Mouse (Mus musculus) kidney, embryonic 15.5 days (tissue): ENCODE measurements around the gene Ndufb10. TPM values are rescaled to one million over a fixed set of nuclear protein-coding genes. Genes with fewer than 3 reads are reported as not detected.
"Not testable (repeated sequence)": the region's sequence is repeated elsewhere in the genome, so short reads cannot be mapped to it uniquely, and the experiment has no call there.

Experiments used
- ATAC-seq: fragments of 200-750 bp; cut with Nextera tagmentation; replicated peaks from 2 replicates; pipeline ENCODE4 v1.8.0; 2017; ENCODE audit warnings: moderate TSS enrichment; ENCODE audit not compliant: low FRiP score
- H3K27ac ChIP-seq: fragments of 300-500 bp; sonication (generic); 2 replicates; pipeline ENCODE4 v1.5.1; 2015; ENCODE audit warnings: mild to moderate bottlenecking, inconsistent platforms
- H3K27me3 ChIP-seq: fragments of 300-500 bp; sonication (generic); 2 replicates; pipeline ENCODE4 v1.6.1; 2015; ENCODE audit warnings: inconsistent platforms
- H3K36me3 ChIP-seq: fragments of 300-500 bp; sonication (generic); 2 replicates; pipeline ENCODE4 v1.6.1; 2015; ENCODE audit warnings: inconsistent platforms
- H3K4me1 ChIP-seq: fragments of 300-500 bp; sonication (generic); 2 replicates; pipeline ENCODE4 v1.6.1; 2015; ENCODE audit warnings: inconsistent platforms
- H3K4me2 ChIP-seq: fragments of 300-500 bp; sonication (generic); 2 replicates; pipeline ENCODE4 v1.6.1; 2015; ENCODE audit warnings: moderate library complexity, mild to moderate bottlenecking, inconsistent platforms
- H3K4me3 ChIP-seq: fragments of 300-500 bp; sonication (generic); replicated peaks from 2 replicates; pipeline ENCODE4 v1.5.1; 2015; ENCODE audit warnings: mild to moderate bottlenecking, inconsistent platforms
- H3K9ac ChIP-seq: fragments of 300-500 bp; sonication (generic); 2 replicates; pipeline ENCODE4 v1.6.1; 2015; ENCODE audit warnings: mild to moderate bottlenecking, inconsistent platforms
- H3K9me3 ChIP-seq: fragments of 300-500 bp; sonication (generic); replicated peaks from 2 replicates; pipeline ENCODE4 v1.6.1; 2016; ENCODE audit warnings: inconsistent platforms
- WGBS: fragments of 180-500 bp; shearing (Covaris S2); methylation state at CpG from one replicate; pipeline ENCODE4 v1.1.7; 2015; ENCODE audit warnings: mixed read lengths; 5-methylcytosine and 5-hydroxymethylcytosine counted together
- polyA plus RNA-seq: library from polyadenylated mRNA; unstranded; fragments of >200 nt; fragmentation: Nextera tagmentation; extraction: Ambion mirVana; gene quantifications from 2 replicates; pipeline ENCODE4 v1.2.1, GENCODE M21; 2015

The Ndufb10 gene
- polyA plus RNA-seq, 1 experiment from 2014 or later: 238 TPM

- Histone ChIP-seq H3K27ac (no peak overlapping the region), H3K36me3 (no peaks in the 10 kb centered on the region), H3K4me1 (peaks cover 13% of the 10 kb centered on the region), H3K9me3 (no peaks in the 10 kb centered on the region), H3K4me2 (no peak overlapping the region), H3K27me3 (no peaks in the 10 kb centered on the region), H3K4me3 (no peak overlapping the region), H3K9ac (no peak overlapping the region)
- WGBS: 77% methylated on average over 12 of the region's 12 CpGs
- ATAC-seq: no peak
Observed at GRCm38 (mm10) chr17:24732233-24732935, 8.1 kb upstream of the Ndufb10 start.

DNA sequence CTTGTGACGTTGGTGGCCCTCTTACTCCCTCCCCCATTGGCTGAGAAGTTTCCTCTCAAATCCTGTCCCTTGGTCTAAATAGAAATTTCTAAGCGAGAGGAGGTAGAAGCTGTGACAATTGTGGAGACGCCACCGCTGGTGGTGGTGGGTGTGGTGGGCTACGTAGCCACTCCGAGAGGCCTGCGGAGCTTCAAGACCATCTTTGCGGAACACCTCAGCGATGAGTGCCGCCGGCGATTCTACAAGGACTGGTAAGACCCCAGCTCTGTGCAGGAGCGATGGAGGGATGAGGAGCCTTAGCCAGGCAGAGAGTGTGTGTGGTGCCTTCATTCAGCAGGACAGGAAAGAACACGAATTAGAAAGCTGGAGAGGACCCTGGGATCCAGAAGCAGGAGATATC, 6.5 kb upstream of the Ndufb10 start:
- 84% methylated on average over 14 of the region's 14 CpGs for WGBS
- Histone ChIP-seq H3K9ac (no peak overlapping the region), H3K27ac (no peak overlapping the region), H3K4me3 (no peak overlapping the region), H3K27me3 (no peaks in the 10 kb centered on the region), H3K4me1 (peaks cover 2% of the 10 kb centered on the region), H3K9me3 (no peaks in the 10 kb centered on the region), H3K4me2 (no peak overlapping the region), H3K36me3 (no peaks in the 10 kb centered on the region)
- ATAC-seq: no peak

DNA sequence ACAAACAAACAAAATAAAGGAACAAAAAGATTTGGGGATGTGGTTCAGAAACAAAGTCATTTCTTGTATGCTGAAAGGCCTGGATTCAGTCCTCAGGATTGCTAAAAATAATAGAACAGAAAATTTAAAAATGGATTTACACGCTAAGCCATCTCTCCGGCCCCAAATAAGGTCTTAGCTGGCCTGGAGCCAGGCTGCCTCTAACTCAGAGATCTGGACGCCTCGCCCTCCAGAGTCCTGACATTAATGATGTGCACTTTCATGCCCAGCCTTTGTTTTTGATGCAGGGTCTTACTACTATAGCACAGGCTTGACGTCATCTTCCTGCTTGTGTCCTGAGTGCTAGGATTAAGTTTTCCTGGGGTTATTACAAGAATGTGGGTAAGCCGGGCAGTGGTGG, 4.8 kb upstream of the Ndufb10 start:
- H3K9me3 ChIP-seq: no peaks in the 10 kb centered on the region
- H3K9ac ChIP-seq: no peak overlapping the region
- no peak overlapping the region for H3K4me2 ChIP-seq
- H3K4me1 ChIP-seq: no peaks in the 10 kb centered on the region
- no peaks in the 10 kb centered on the region for H3K36me3 ChIP-seq
- WGBS: 78% methylated on average over 6 of the region's 6 CpGs
- H3K27ac ChIP-seq: no peak overlapping the region
- H3K4me3 ChIP-seq: no peak overlapping the region
- ATAC-seq: no peak
- no peaks in the 10 kb centered on the region for H3K27me3 ChIP-seq

GRCm38 (mm10) chr17:24728184-24728583, 3.9 kb upstream of the Ndufb10 start:
- ATAC-seq: no peak
- H3K4me3 ChIP-seq: no peak overlapping the region
- H3K36me3 ChIP-seq: no peaks in the 10 kb centered on the region
- no peak overlapping the region for H3K4me2 ChIP-seq
- H3K4me1 ChIP-seq: peaks cover 5% of the 10 kb centered on the region
- WGBS: 71% methylated on average over 17 of the region's 17 CpGs
- no peaks in the 10 kb centered on the region for H3K27me3 ChIP-seq
- H3K9me3 ChIP-seq: no peaks in the 10 kb centered on the region
- no peak overlapping the region for H3K9ac ChIP-seq
- no peak overlapping the region for H3K27ac ChIP-seq

DNA sequence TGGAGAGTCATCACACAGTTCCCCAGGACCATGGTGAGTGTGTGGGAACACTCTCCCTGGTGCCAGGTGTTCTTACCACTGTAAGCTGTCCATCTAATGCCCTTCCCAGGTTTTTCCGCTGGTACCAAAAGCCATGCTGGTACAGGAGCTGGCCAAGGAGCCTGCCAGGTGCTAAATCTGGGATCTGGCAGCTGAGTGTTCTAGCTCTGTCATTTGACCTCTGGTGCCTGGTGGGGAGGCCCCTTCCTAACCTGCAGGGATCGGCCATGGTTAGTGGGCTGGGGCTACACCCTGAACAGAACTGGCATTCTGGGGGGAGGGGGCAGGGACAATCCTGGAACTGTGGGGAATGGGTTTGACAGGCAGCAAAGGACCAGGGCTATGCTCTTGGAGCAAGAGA, 3.3 kb upstream of the Ndufb10 start, which contains the start of gene Rpl3l:
Gene Rpl3l (plus strand): TSS at position 203 of the 400 bp plus-strand sequence.
- H3K27ac ChIP-seq: no peak within 1 kb of the TSS
- H3K9me3 ChIP-seq: no peaks in the 10 kb centered on the region
- 60% methylated on average over 2 of the region's 2 CpGs for WGBS
- no peaks in the 10 kb centered on the region for H3K27me3 ChIP-seq
- no peak within 1 kb of the TSS for H3K9ac ChIP-seq
- ATAC-seq: no peak
- H3K36me3 ChIP-seq: peaks cover 1% of the 10 kb centered on the region; the same call in 1 of the 2 replicates
- H3K4me3 ChIP-seq: no peak within 1 kb of the TSS
- no peak within 1 kb of the TSS for H3K4me2 ChIP-seq
- H3K4me1 ChIP-seq: peaks cover 10% of the 10 kb centered on the region

GRCm38 (mm10) chr17:24725637-24726390, 1.5 kb upstream of the Ndufb10 start:
- Histone ChIP-seq H3K27ac (no peak overlapping the region), H3K36me3 (peaks cover 16% of the 10 kb centered on the region), H3K4me3 (no peak overlapping the region), H3K4me1 (peaks cover 26% of the 10 kb centered on the region), H3K27me3 (no peaks in the 10 kb centered on the region), H3K9ac (no peak overlapping the region), H3K9me3 (no peaks in the 10 kb centered on the region), H3K4me2 (no peak overlapping the region)
- no peak for ATAC-seq
- 74% methylated on average over 3 of the region's 3 CpGs for WGBS

GRCm38 (mm10) chr17:24723881-24724180, 447 bp downstream of the Ndufb10 start:
- peak overlapping the region; percentile 98 for H3K4me3 ChIP-seq
- no peaks in the 10 kb centered on the region for H3K9me3 ChIP-seq
- H3K27ac ChIP-seq: peak overlapping the region; percentile 92
- H3K4me2 ChIP-seq: peak overlapping the region; percentile 70
- under 1% methylated on average over 15 of the region's 15 CpGs for WGBS
- peaks cover 29% of the 10 kb centered on the region for H3K4me1 ChIP-seq
- peak; percentile 5; the same call in 1 of the 2 replicates for ATAC-seq
- H3K36me3 ChIP-seq: peaks cover 17% of the 10 kb centered on the region
- peak overlapping the region; percentile 91 for H3K9ac ChIP-seq
- H3K27me3 ChIP-seq: no peaks in the 10 kb centered on the region

DNA sequence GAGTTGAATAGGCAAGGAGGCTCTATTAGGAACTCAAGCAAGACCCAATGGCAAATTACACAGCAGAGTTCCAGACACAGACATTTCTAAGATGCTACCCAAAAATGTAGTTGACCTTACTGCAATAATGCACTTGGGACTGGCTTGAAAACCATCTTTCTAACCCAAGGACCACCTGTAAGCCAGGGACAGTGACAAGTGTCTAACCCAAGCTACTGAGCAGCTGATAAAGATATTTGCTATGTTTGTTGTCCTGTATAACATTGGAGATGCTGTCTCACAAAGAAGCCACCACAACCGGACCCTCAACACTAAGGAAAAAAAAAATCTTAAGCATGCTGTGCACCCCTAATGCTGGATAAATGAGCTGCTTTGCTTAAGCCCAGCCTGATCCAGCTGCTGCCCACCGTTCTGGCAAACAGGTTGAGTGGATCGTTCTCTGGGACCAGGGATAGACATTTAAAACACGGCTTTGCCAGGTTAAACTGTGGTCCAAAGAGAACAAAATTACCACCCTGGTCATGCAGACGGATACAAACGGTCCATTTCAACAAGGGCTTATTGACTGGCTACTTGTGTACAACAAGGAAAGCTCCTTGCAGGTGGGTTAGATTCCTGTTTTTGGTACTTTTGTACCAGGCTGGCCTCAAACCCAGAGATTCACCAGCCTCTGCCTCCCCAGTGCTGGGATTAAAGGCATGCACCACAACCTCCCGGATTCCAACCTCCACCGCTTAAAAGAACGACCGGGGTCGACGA, 977 bp downstream of the Ndufb10 start:
- Histone ChIP-seq H3K4me3 (peak overlapping the region; percentile 98), H3K27me3 (no peaks in the 10 kb centered on the region), H3K36me3 (peaks cover 22% of the 10 kb centered on the region), H3K9ac (peak overlapping the region; percentile 91), H3K4me2 (peak overlapping the region; percentile 70), H3K4me1 (peaks cover 34% of the 10 kb centered on the region), H3K27ac (peak overlapping the region; percentile 92), H3K9me3 (no peaks in the 10 kb centered on the region)
- WGBS: 3% methylated on average over 12 of the region's 12 CpGs
- ATAC-seq: no peak

GRCm38 (mm10) chr17:24722220-24722924, 1.9 kb downstream of the Ndufb10 start:
- Histone ChIP-seq H3K4me1 (peaks cover 34% of the 10 kb centered on the region), H3K27me3 (no peaks in the 10 kb centered on the region), H3K4me3 (peak overlapping the region; percentile 98), H3K4me2 (peak overlapping the region; percentile 70), H3K9ac (peak overlapping the region; percentile 16), H3K36me3 (peaks cover 31% of the 10 kb centered on the region), H3K27ac (0 out of 2 replicates have a peak overlapping the region, but pooled peaks have one; percentile 92), H3K9me3 (no peaks in the 10 kb centered on the region)
- ATAC-seq: no peak
- WGBS: 36% methylated on average over 13 of the region's 13 CpGs

GRCm38 (mm10) chr17:24721383-24721955, 2.8 kb downstream of the Ndufb10 start:
- not testable (repeated sequence) for ATAC-seq, H3K9me3 ChIP-seq, H3K27me3 ChIP-seq
- H3K36me3 ChIP-seq: peaks cover 39% of the 10 kb centered on the region
- peak overlapping the region; percentile 72 for H3K9ac ChIP-seq
- peaks cover 34% of the 10 kb centered on the region for H3K4me1 ChIP-seq
- peak overlapping the region; percentile 70 for H3K4me2 ChIP-seq
- H3K27ac ChIP-seq: peak overlapping the region; percentile 30; the same call in 1 of the 2 replicates
- 53% methylated on average over 7 of the region's 7 CpGs for WGBS
- H3K4me3 ChIP-seq: peak overlapping the region; percentile 98

- WGBS: under 1% methylated on average over 11 of the region's 11 CpGs
- H3K27me3 ChIP-seq, H3K9me3 ChIP-seq, ATAC-seq: not testable (repeated sequence)
- H3K27ac ChIP-seq: peak overlapping the region; percentile 86
- H3K4me3 ChIP-seq: peak overlapping the region; percentile 98
- H3K4me2 ChIP-seq: peak overlapping the region; percentile 70
- peaks cover 44% of the 10 kb centered on the region for H3K36me3 ChIP-seq
- H3K9ac ChIP-seq: peak overlapping the region; percentile 72
- peaks cover 41% of the 10 kb centered on the region for H3K4me1 ChIP-seq
Observed at GRCm38 (mm10) chr17:24720616-24721015, 3.7 kb downstream of the Ndufb10 start.
